Mouse (Mus musculus): ENCODE measurements around the gene Skint10.

Skint10 gene

DNA sequence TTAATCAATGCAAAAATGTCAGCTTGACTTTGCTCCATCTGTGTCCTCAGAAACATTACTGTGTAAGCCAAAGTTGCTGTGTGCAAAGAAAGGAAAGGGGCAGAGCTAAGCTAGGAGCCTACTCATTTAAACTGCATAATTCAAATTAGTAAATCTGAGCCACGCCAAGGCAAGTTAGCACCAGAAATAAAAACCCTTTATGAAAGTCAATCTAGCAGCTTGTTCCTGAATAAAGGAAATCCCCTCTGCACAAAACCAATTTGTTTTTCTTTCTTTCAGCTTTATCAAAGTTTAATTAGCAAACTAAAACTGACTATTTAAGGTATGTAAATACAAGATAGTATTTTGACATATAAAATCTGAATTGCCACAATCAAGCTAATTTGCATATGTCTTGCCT lies at the start of gene Skint10:
Skint10 (minus strand) TSS at position 101 of the 400 bp plus-strand sequence.
- DNase-seq (ENCODE audit: low read depth, low spot score): no peak

GRCm38 (mm10) chr4:112790646-112791045 lies 16.0 kb upstream of the Skint10 start:
- DNase-seq (ENCODE audit: low read depth, low spot score): no peak
